Mouse (Mus musculus): ENCODE data around the gene Ube2u. TPM values are rescaled to one million over a fixed set of nuclear protein-coding genes. Genes with fewer than 3 reads are reported as not detected.

Ube2u gene
- polyA plus RNA-seq (2012; ENCODE audit: insufficient read depth, low replicate concordance) = not detected in 2 replicates

- no peaks in the 10 kb centered on the region for H3K4me1 ChIP-seq
- TF ChIP-seq FLI1 (IDR thresholded peaks at IDR 0.05; ENCODE audit: low read length) (no peak), GATA1 (IDR thresholded peaks at IDR 0.05; ENCODE audit: borderline replicate concordance, low read length) (no peak)
- H3K4me3 ChIP-seq (replicated peaks) = no peak within 1 kb of the TSS
- H3K9me3 ChIP-seq = no peaks in the 10 kb centered on the region
- H3K27me3 ChIP-seq (replicated peaks) = no peaks in the 10 kb centered on the region
- no peaks in the 10 kb centered on the region for H3K36me3 ChIP-seq (replicated peaks; ENCODE audit: low read length)
Observed at GRCm38 (mm10) chr4:100478592-100479321, at the start of gene Ube2u. Gene Ube2u (plus strand): TSS chr4:100478849.

- Histone ChIP-seq H3K4me1 (no peaks in the 10 kb centered on the region), H3K36me3 (replicated peaks; ENCODE audit: low read length) (no peaks in the 10 kb centered on the region)
- TF ChIP-seq GATA1 (IDR thresholded peaks at IDR 0.05; ENCODE audit: borderline replicate concordance, low read length) (no peak), FLI1 (IDR thresholded peaks at IDR 0.05; ENCODE audit: low read length) (no peak)
Observed at GRCm38 (mm10) chr4:100429371-100429900, 49.2 kb upstream of the Ube2u start.

GRCm38 (mm10) chr4:100435281-100436168 is 43.1 kb upstream of the Ube2u start:
- no peaks in the 10 kb centered on the region for H3K27me3 ChIP-seq (replicated peaks)
- H3K4me1 ChIP-seq = no peaks in the 10 kb centered on the region
- TF ChIP-seq FLI1 (IDR thresholded peaks at IDR 0.05; ENCODE audit: low read length) (no peak), GATA1 (IDR thresholded peaks at IDR 0.05; ENCODE audit: borderline replicate concordance, low read length) (no peak)
- 0 out of 2 replicates have a peak, but pooled peaks cover under 1% of the 10 kb centered on the region for H3K9me3 ChIP-seq
- H3K36me3 ChIP-seq (replicated peaks; ENCODE audit: low read length) = no peaks in the 10 kb centered on the region
- H3K4me3 ChIP-seq (replicated peaks) = no peak overlapping the region

More at GRCm38 (mm10) chr4:100429371-100429900, 49.2 kb upstream of the Ube2u start:
- Histone ChIP-seq H3K9me3 (no peaks in the 10 kb centered on the region), H3K4me3 (replicated peaks) (no peak overlapping the region), H3K27me3 (replicated peaks) (no peaks in the 10 kb centered on the region)

- Histone ChIP-seq H3K4me3 (replicated peaks) (no peak overlapping the region), H3K4me1 (no peaks in the 10 kb centered on the region), H3K36me3 (replicated peaks; ENCODE audit: low read length) (no peaks in the 10 kb centered on the region), H3K27me3 (replicated peaks) (no peaks in the 10 kb centered on the region), H3K9me3 (peaks cover 7% of the 10 kb centered on the region)
- no peak for TF ChIP-seq FLI1 (IDR thresholded peaks at IDR 0.05; ENCODE audit: low read length)
- TF ChIP-seq GATA1 (IDR thresholded peaks at IDR 0.05; ENCODE audit: borderline replicate concordance, low read length) = no peak
Observed at GRCm38 (mm10) chr4:100436169-100436547, 42.5 kb upstream of the Ube2u start.

GRCm38 (mm10) chr4:100446897-100447296 is 31.8 kb upstream of the Ube2u start:
- Histone ChIP-seq H3K4me1 (no peaks in the 10 kb centered on the region), H3K9me3 (peaks cover 10% of the 10 kb centered on the region), H3K36me3 (replicated peaks; ENCODE audit: low read length) (no peaks in the 10 kb centered on the region), H3K27me3 (replicated peaks) (no peaks in the 10 kb centered on the region), H3K4me3 (replicated peaks) (no peak overlapping the region)
- TF ChIP-seq FLI1 (IDR thresholded peaks at IDR 0.05; ENCODE audit: low read length) = no peak
- no peak for TF ChIP-seq GATA1 (IDR thresholded peaks at IDR 0.05; ENCODE audit: borderline replicate concordance, low read length)

- Histone ChIP-seq H3K36me3 (replicated peaks; ENCODE audit: low read length) (no peaks in the 10 kb centered on the region), H3K4me1 (no peaks in the 10 kb centered on the region), H3K27me3 (replicated peaks) (no peaks in the 10 kb centered on the region), H3K9me3 (no peaks in the 10 kb centered on the region), H3K4me3 (replicated peaks) (no peak overlapping the region)
- no peak for TF ChIP-seq FLI1 (IDR thresholded peaks at IDR 0.05; ENCODE audit: low read length)
- TF ChIP-seq GATA1 (IDR thresholded peaks at IDR 0.05; ENCODE audit: borderline replicate concordance, low read length) = no peak
Observed at GRCm38 (mm10) chr4:100462493-100463120, 16.0 kb upstream of the Ube2u start.

- H3K4me3 ChIP-seq (replicated peaks) = no peak overlapping the region
- H3K36me3 ChIP-seq (replicated peaks; ENCODE audit: low read length) = no peaks in the 10 kb centered on the region
- H3K4me1 ChIP-seq = no peaks in the 10 kb centered on the region
- TF ChIP-seq FLI1 (IDR thresholded peaks at IDR 0.05; ENCODE audit: low read length) (no peak), GATA1 (IDR thresholded peaks at IDR 0.05; ENCODE audit: borderline replicate concordance, low read length) (no peak)
- no peaks in the 10 kb centered on the region for H3K27me3 ChIP-seq (replicated peaks)
- H3K9me3 ChIP-seq = peaks cover 3% of the 10 kb centered on the region; the same call in 1 of the 2 replicates
Observed at GRCm38 (mm10) chr4:100488447-100488846, 9.8 kb downstream of the Ube2u start.

- Histone ChIP-seq H3K36me3 (replicated peaks; ENCODE audit: low read length) (no peaks in the 10 kb centered on the region), H3K9me3 (peaks cover 6% of the 10 kb centered on the region), H3K27me3 (replicated peaks) (no peaks in the 10 kb centered on the region), H3K4me1 (no peaks in the 10 kb centered on the region), H3K4me3 (replicated peaks) (no peak overlapping the region)
- TF ChIP-seq FLI1 (IDR thresholded peaks at IDR 0.05; ENCODE audit: low read length) (no peak), GATA1 (IDR thresholded peaks at IDR 0.05; ENCODE audit: borderline replicate concordance, low read length) (no peak)
Observed at GRCm38 (mm10) chr4:100495176-100495575, 16.5 kb downstream of the Ube2u start.

GRCm38 (mm10) chr4:100496521-100496920 is 17.9 kb downstream of the Ube2u start:
- TF ChIP-seq FLI1 (IDR thresholded peaks at IDR 0.05; ENCODE audit: low read length) (no peak), GATA1 (IDR thresholded peaks at IDR 0.05; ENCODE audit: borderline replicate concordance, low read length) (no peak)
- no peaks in the 10 kb centered on the region for H3K4me1 ChIP-seq
- peaks cover 6% of the 10 kb centered on the region for H3K9me3 ChIP-seq
- no peak overlapping the region for H3K4me3 ChIP-seq (replicated peaks)
- H3K36me3 ChIP-seq (replicated peaks; ENCODE audit: low read length) = no peaks in the 10 kb centered on the region
- no peaks in the 10 kb centered on the region for H3K27me3 ChIP-seq (replicated peaks)

Data from megakaryocyte, embryonic 14.5 days (primary cell).